Mouse (Mus musculus) bone marrow, adult 2 months (tissue): ENCODE data around the gene Socs4.

Experiments
- CTCF ChIP-seq: fragments of 200-500 bp; IDR thresholded peaks from 2 replicates; pipeline ENCODE4 v1.5.1; 2011; ENCODE audit warnings: low read length, control low read depth; ENCODE audit not compliant: control insufficient read depth, insufficient read depth
- POLR2A ChIP-seq: fragments of 200-500 bp; IDR thresholded peaks from 2 replicates; pipeline ENCODE4 v1.6.1; 2011; ENCODE audit warnings: low read depth, mild to moderate bottlenecking, control low read depth, low read length, borderline replicate concordance; ENCODE audit not compliant: control insufficient read depth

DNA sequence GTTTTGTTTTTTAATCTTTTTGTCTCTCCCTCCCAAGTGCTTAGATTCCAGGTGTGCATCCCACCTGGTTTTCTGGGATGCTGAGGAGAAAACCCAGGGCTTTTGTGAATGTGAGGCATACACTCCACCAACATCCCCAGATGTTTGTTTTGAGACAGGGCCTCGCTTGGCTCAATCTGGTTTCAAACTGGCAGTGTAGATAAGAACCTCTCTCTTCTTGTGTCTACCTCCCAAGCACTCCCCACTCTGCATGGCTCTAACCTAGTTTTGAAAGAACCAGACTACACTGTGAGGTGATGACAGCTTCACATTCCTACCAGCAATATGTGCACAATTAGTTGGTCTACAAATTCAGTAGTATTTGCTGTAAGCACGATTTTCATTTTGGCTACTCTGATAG lies 43.1 kb upstream of the Socs4 start:
- TF ChIP-seq POLR2A (no peak), CTCF (no peak)
